Mouse (Mus musculus): ENCODE measurements around the gene Clcn3. TPM values are rescaled to one million over a fixed set of nuclear protein-coding genes. Genes with fewer than 3 reads are reported as not detected.

Clcn3 gene
- polyA plus RNA-seq, 1 experiment from 2014 or later = 69.5 TPM

GRCm38 (mm10) chr8:60971808-60972207, 11.3 kb downstream of the Clcn3 start:
- Histone ChIP-seq H3K4me1 (peaks cover 4% of the 10 kb centered on the region; the same call in 1 of the 2 replicates), H3K4me2 (no peak overlapping the region), H3K4me3 (no peak overlapping the region), H3K9ac (no peak overlapping the region), H3K36me3 (replicated peaks) (no peaks in the 10 kb centered on the region), H3K9me3 (no peaks in the 10 kb centered on the region), H3K27ac (no peak overlapping the region), H3K27me3 (replicated peaks) (no peaks in the 10 kb centered on the region)
- 65% methylated on average over 4 of the region's 4 CpGs for WGBS
- ATAC-seq (replicated peaks) = no peak

GRCm38 (mm10) chr8:60969091-60969490, 14.0 kb downstream of the Clcn3 start:
- Histone ChIP-seq H3K9me3 (no peaks in the 10 kb centered on the region), H3K4me2 (no peak overlapping the region), H3K36me3 (replicated peaks) (no peaks in the 10 kb centered on the region), H3K27me3 (replicated peaks) (no peaks in the 10 kb centered on the region), H3K4me3 (no peak overlapping the region), H3K4me1 (peaks cover 4% of the 10 kb centered on the region; the same call in 1 of the 2 replicates), H3K27ac (no peak overlapping the region), H3K9ac (no peak overlapping the region)
- WGBS = 63% methylated on average over 2 of the region's 2 CpGs
- ATAC-seq (replicated peaks) = no peak

GRCm38 (mm10) chr8:60965741-60966140, 17.4 kb downstream of the Clcn3 start:
- Histone ChIP-seq H3K36me3 (replicated peaks) (no peaks in the 10 kb centered on the region), H3K4me1 (no peaks in the 10 kb centered on the region), H3K4me3 (no peak overlapping the region), H3K27ac (no peak overlapping the region), H3K9me3 (no peaks in the 10 kb centered on the region), H3K27me3 (replicated peaks) (no peaks in the 10 kb centered on the region), H3K4me2 (no peak overlapping the region), H3K9ac (no peak overlapping the region)
- WGBS = 63% methylated on average over 3 of the region's 3 CpGs
- no peak for ATAC-seq (replicated peaks)

- no peaks in the 10 kb centered on the region for H3K9me3 ChIP-seq
These were observed 17.8 kb downstream of the Clcn3 start for GRCm38 (mm10) chr8:60965306-60965705.

GRCm38 (mm10) chr8:60964518-60964917, 18.6 kb downstream of the Clcn3 start:
- WGBS = 86% methylated on average over 4 of the region's 4 CpGs
- H3K4me1 ChIP-seq = no peaks in the 10 kb centered on the region
- no peak overlapping the region for H3K27ac ChIP-seq
- H3K27me3 ChIP-seq (replicated peaks) = no peaks in the 10 kb centered on the region
- H3K9me3 ChIP-seq = no peaks in the 10 kb centered on the region
- no peak for ATAC-seq (replicated peaks)
- H3K36me3 ChIP-seq (replicated peaks) = no peaks in the 10 kb centered on the region
- no peak overlapping the region for H3K4me2 ChIP-seq
- no peak overlapping the region for H3K4me3 ChIP-seq
- H3K9ac ChIP-seq = no peak overlapping the region

More at GRCm38 (mm10) chr8:60965306-60965705, 17.8 kb downstream of the Clcn3 start:
- Histone ChIP-seq H3K9ac (no peak overlapping the region), H3K4me2 (no peak overlapping the region), H3K4me1 (no peaks in the 10 kb centered on the region), H3K27ac (no peak overlapping the region), H3K27me3 (replicated peaks) (no peaks in the 10 kb centered on the region), H3K4me3 (no peak overlapping the region), H3K36me3 (replicated peaks) (no peaks in the 10 kb centered on the region)
- no peak for ATAC-seq (replicated peaks)
- WGBS = 69% methylated on average over 6 of the region's 6 CpGs

GRCm38 (mm10) chr8:60963931-60964330, 19.2 kb downstream of the Clcn3 start:
- Histone ChIP-seq H3K4me2 (no peak overlapping the region), H3K27me3 (replicated peaks) (no peaks in the 10 kb centered on the region), H3K27ac (no peak overlapping the region), H3K9ac (no peak overlapping the region), H3K4me3 (no peak overlapping the region), H3K9me3 (no peaks in the 10 kb centered on the region), H3K36me3 (replicated peaks) (no peaks in the 10 kb centered on the region), H3K4me1 (no peaks in the 10 kb centered on the region)
- ATAC-seq (replicated peaks) = no peak
- WGBS = 78% methylated on average over 2 of the region's 2 CpGs

GRCm38 (mm10) chr8:60962763-60963162, 20.3 kb downstream of the Clcn3 start:
- Histone ChIP-seq H3K27me3 (replicated peaks) (no peaks in the 10 kb centered on the region), H3K4me3 (no peak overlapping the region), H3K4me2 (no peak overlapping the region), H3K27ac (no peak overlapping the region), H3K4me1 (no peaks in the 10 kb centered on the region), H3K36me3 (replicated peaks) (no peaks in the 10 kb centered on the region), H3K9ac (no peak overlapping the region), H3K9me3 (no peaks in the 10 kb centered on the region)
- ATAC-seq (replicated peaks) = no peak
- 93% methylated on average over 3 of the region's 3 CpGs for WGBS

- 94% methylated on average over 7 of the region's 7 CpGs for WGBS
- no peak overlapping the region for H3K9ac ChIP-seq
- H3K4me2 ChIP-seq = no peak overlapping the region
- H3K9me3 ChIP-seq = no peaks in the 10 kb centered on the region
- no peaks in the 10 kb centered on the region for H3K27me3 ChIP-seq (replicated peaks)
- no peak for ATAC-seq (replicated peaks)
- no peak overlapping the region for H3K4me3 ChIP-seq
- H3K36me3 ChIP-seq (replicated peaks) = no peaks in the 10 kb centered on the region
- H3K4me1 ChIP-seq = peaks cover 7% of the 10 kb centered on the region
- H3K27ac ChIP-seq = no peak overlapping the region
These were observed 26.3 kb downstream of the Clcn3 start for GRCm38 (mm10) chr8:60956847-60957246.

- ATAC-seq (replicated peaks) = peak; percentile 99
- H3K9me3 ChIP-seq = no peaks in the 10 kb centered on the region
- peak overlapping the region; percentile 53 for H3K4me2 ChIP-seq
- no peaks in the 10 kb centered on the region for H3K27me3 ChIP-seq (replicated peaks)
- no peaks in the 10 kb centered on the region for H3K36me3 ChIP-seq (replicated peaks)
- peak overlapping the region; percentile 88 for H3K27ac ChIP-seq
- peak overlapping the region; percentile 44 for H3K4me3 ChIP-seq
- WGBS = under 1% methylated on average over 15 of the region's 15 CpGs
- peak overlapping the region; percentile 49 for H3K9ac ChIP-seq
- H3K4me1 ChIP-seq = peaks cover 11% of the 10 kb centered on the region
These were observed 28.7 kb downstream of the Clcn3 start for GRCm38 (mm10) chr8:60954281-60955014.

GRCm38 (mm10) chr8:60952803-60953202, 30.3 kb downstream of the Clcn3 start:
- Histone ChIP-seq H3K4me3 (peak overlapping the region; percentile 11; the same call in 1 of the 2 replicates), H3K27me3 (replicated peaks) (no peaks in the 10 kb centered on the region), H3K9me3 (no peaks in the 10 kb centered on the region), H3K27ac (no peak overlapping the region), H3K4me1 (peaks cover 11% of the 10 kb centered on the region), H3K9ac (no peak overlapping the region), H3K4me2 (peak overlapping the region; percentile 33), H3K36me3 (replicated peaks) (no peaks in the 10 kb centered on the region)
- WGBS = 44% methylated on average over 5 of the region's 5 CpGs
- no peak for ATAC-seq (replicated peaks)

GRCm38 (mm10) chr8:60951757-60952156, 31.3 kb downstream of the Clcn3 start:
- no peak overlapping the region for H3K27ac ChIP-seq
- 92% methylated on average over 1 of the region's 1 CpGs for WGBS
- H3K4me2 ChIP-seq = no peak overlapping the region
- no peak for ATAC-seq (replicated peaks)
- no peaks in the 10 kb centered on the region for H3K27me3 ChIP-seq (replicated peaks)
- no peak overlapping the region for H3K9ac ChIP-seq
- no peaks in the 10 kb centered on the region for H3K36me3 ChIP-seq (replicated peaks)
- H3K4me1 ChIP-seq = peaks cover 11% of the 10 kb centered on the region
- no peak overlapping the region for H3K4me3 ChIP-seq
- H3K9me3 ChIP-seq = no peaks in the 10 kb centered on the region

- Histone ChIP-seq H3K9me3 (no peaks in the 10 kb centered on the region), H3K4me1 (peaks cover 11% of the 10 kb centered on the region), H3K27ac (no peak overlapping the region), H3K4me2 (0 out of 2 replicates have a peak overlapping the region, but pooled peaks have one; percentile 12), H3K4me3 (no peak overlapping the region), H3K27me3 (replicated peaks) (no peaks in the 10 kb centered on the region), H3K9ac (no peak overlapping the region), H3K36me3 (replicated peaks) (no peaks in the 10 kb centered on the region)
- WGBS = 69% methylated on average over 4 of the region's 4 CpGs
- ATAC-seq (replicated peaks) = no peak
These were observed 31.8 kb downstream of the Clcn3 start for GRCm38 (mm10) chr8:60951271-60951670.

GRCm38 (mm10) chr8:60949859-60950258, 33.2 kb downstream of the Clcn3 start:
- Histone ChIP-seq H3K9me3 (no peaks in the 10 kb centered on the region), H3K4me3 (no peak overlapping the region), H3K27ac (no peak overlapping the region), H3K27me3 (replicated peaks) (no peaks in the 10 kb centered on the region), H3K36me3 (replicated peaks) (no peaks in the 10 kb centered on the region), H3K4me2 (no peak overlapping the region), H3K4me1 (peaks cover 11% of the 10 kb centered on the region), H3K9ac (no peak overlapping the region)
- 67% methylated on average over 4 of the region's 4 CpGs for WGBS
- no peak for ATAC-seq (replicated peaks)
